Mouse (Mus musculus): ENCODE measurements around the gene Gng2.
A peak's percentile ranks its signal among the peaks of the same experiment; 100 is the strongest.

The Gng2 gene

DNA sequence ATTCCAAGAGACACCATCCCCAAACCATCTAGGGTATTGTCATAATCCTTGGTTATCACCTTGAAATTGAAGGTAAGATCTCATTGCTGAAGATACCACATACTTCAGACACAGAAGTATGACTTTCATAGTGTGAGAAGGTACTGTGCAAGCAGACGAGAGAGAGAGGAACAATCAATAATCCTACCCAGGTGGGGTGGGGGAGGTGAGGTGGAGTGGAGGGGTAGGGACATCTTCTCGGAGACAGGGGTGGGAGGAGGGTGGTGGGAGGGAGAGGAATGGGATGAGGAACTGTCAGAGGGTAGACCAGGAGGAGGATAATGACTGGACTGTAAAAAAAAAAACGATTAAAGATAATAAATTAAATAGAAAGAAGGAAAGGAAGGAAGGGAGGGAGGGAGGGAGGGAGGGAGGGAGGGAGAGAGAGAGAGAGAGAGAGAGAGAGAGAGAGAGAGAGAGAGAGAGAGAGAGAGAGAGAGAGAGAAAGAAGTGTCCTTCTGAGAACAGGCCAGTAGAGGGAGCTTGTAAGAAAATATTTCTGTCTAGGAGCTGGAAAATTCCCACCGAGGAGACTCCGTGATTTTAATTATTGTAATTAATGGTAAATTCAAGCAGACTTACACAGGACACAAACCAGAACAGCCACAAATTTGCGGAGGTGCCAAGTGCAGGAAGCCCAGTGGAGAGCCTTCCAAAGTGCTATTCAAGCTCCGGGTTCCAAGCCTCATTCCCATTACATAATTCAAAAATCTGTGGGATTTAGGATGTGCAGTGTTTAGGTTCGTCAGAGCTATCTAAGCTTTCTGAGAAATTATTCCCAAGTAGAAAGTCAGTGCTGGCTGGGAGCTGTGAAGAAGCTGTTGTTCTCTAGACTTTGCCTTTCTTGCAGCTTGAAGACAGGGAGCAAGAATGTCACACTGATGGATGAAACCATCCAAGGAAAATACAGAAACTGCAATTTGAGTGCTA is 118.3 kb downstream of the Gng2 start:
- peak; percentile 53 to 65 for DNase-seq

DNA sequence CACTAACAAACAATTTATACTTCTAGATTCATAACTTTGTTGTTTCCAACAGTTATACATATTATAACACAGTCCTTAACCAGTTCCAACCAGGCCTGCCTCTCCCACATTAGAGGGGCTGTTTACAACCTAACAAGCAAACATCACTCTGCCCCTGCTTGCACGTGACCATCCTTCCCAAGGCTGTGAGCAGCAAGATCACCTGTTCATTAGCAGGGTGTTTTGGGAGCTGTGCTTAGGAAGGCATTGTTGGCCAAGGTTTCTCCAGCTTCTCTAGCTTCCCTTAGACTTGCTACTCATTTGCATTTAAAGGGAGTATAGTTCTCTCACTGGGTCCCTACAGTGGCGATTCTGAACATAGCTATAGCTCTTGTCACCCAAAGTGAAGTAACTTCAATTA is 119.1 kb downstream of the Gng2 start:
- no peak for DNase-seq

DNA sequence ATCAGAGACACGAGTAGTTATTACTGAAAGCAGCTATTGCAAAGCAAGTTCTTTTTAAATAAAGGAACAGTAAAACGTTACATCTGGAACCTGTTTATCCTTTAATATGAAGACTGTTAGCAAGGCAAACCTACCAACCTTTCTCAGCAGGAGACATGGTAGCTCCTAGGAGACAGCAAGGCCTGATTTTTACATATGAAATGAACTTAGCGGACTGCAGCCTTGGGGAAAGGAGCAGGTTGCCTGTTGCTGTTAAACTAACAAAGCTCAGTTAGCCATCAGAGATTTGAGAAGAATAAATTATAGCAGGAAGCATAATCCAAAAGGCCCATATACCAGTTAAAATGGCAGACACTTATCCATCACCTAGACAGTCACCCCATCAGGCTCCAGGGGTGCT is 124.0 kb downstream of the Gng2 start:
- DNase-seq = no peak

DNA sequence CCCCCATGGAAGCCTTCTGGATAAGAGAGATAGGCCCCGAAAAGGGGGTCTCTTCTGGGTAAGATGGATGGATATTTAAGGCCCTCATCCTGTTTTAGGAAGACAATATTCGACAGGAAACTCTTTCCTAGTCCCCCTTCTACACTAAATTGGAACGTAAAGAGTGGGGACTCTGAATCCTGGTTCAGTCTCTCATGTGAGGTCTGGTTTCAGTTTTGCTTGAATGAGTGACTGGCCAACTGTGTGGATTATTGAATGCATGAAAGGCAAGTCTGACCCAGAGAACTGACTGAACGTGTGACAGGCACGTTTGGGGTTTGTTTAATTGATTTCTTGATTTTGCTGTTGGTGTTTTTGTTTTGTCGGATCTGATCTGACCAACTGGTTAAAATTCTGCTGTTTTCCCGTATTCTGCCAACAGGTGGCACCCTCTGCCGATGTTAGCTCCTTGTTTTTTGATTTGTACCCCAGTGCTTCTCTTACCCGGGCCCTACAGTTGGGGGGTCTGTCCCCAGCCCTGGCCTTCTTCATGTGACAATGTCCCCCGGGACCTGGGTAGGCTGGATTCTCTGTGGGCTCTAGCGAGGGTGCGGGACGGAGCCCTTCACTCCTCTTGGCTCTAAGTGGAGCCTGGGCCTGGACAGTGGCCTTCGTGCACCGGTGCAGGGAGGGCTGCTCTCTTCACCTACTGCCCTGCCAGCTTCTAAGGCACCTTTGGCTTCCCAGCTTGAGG is 137.7 kb downstream of the Gng2 start:
- peak; percentile 79 to 86 for DNase-seq

DNA sequence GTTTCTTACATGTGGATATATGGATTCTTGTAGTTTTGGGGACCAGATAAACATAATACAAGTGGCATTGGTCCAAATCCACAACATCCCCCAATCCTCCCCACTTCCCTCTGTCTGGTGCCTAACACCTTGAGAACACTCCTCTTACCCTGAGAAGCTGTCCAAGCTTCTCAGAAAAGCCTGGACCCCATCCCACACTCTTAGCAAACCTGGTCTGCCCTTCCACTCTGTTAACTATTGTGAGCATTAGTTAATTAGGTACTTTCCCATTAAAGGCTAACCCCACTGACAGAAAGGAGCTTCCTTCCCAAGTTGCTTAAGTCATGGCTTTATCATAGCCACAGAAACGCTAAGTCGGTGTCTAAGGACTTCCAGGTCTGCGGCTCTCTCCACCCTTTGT is 141.1 kb downstream of the Gng2 start:
- no peak for DNase-seq

DNA sequence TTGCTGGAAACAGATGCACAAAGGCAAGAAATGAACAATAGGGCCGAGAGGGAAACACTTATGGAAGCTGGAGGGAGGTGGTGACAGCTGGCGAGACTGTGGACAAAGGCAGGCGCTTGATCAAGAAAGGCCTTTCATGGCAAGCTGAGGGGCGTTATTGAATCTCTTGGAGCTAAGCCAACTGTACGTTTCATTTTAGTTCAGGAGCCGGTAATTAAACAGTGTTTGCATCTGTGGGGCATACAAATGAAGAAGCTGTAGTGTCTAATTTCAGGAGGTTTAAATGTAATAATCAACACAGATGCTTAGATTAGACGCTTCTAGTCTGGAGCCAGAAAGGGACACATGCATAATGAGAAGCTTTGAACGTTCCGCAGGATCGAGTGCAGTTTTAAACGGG is 151.9 kb downstream of the Gng2 start:
- DNase-seq = no peak

DNA sequence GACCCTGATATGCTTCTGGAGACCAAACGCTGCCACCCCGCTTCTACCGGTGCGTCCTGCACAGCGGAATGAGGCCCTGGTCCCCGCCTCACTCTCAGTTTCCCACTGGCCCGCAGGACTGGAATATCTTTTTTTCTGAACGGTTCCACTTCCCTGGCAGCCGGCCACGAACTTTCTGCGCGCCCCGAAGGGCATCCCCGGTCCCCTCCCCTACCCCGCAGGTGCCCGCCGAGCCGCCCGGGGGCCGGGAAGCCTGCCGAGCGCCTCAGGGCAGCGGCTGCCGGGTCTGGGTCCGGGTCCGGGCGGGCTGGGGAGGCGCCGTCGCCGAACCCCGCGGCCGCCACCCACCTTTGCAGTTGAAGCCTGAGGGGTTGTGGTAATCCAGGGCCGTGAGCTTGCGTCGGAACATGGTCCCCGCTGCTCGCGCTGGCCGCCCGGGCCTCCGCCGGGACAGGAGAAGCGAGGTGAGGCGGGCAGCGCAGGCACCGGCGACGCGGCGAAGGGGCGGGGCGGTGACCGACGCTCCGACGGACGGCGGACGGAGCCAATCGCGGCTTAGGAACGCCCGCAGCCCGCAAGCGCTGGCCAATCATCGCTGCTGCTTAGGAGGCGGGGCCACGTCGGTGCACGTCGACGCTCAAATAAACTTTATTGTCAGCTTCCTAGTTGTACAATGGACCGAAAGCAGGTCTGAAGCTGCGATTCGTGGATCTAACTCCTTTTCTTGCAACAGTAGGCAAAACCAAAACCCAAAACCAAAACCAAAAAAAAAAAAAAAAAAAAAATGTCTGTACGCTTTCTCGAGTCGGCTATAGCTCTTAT is 153.9 kb downstream of the Gng2 start, which contains the start of gene Rtraf:
TSS of gene Rtraf (minus strand) at position 504 of the 822 bp plus-strand sequence.
- peak; percentile 96 to 98 for DNase-seq

Data from cerebellum, postnatal 25 days (tissue).